Mouse (Mus musculus) right cerebral cortex, postnatal 36 days (tissue): ENCODE measurements around the gene Tmem175.

ENCODE experiments used
- DNase-seq, 2 experiments: peaks; one replicate each; pipeline ENCODE4 v3.0.0; 2022; ENCODE audit warnings: low spot score in 2 of 2, mixed read lengths in 1 of 2

Tmem175 gene

DNA sequence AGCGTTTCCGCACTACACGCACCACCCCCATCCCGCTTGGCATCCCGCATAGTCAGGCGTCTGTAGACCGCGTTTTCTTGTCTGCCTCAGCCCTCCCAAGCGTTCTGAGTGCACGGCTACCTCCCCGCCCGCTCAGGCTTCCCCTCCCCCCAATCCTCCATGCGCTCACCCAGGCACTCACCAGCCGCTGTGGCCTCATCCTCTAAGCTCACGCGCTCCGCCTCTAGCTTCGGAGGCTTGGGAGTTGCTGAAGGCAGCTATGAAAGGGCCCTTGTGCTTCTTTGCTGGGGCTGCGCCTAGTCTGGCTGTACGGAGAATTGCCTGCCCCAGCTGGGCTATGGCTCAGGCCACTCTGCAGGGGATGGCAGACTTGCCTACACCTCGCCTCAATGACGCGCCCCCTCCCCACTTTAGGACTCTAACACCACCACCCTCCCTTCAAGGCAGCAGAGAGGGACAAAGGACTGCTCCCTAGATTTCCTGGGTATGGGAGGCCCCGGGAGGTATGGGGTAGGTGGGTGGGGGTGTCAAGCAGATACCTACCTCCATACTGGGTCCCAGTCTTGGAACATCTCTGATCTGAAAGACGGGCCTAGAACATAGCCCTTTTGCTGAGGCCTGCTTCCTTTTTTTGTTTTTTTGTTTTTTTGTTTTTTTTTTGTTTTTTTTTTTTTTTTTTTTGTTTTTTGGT, 48.2 kb downstream of the Tmem175 start:
- peak; percentile 79 to 82 for DNase-seq

DNA sequence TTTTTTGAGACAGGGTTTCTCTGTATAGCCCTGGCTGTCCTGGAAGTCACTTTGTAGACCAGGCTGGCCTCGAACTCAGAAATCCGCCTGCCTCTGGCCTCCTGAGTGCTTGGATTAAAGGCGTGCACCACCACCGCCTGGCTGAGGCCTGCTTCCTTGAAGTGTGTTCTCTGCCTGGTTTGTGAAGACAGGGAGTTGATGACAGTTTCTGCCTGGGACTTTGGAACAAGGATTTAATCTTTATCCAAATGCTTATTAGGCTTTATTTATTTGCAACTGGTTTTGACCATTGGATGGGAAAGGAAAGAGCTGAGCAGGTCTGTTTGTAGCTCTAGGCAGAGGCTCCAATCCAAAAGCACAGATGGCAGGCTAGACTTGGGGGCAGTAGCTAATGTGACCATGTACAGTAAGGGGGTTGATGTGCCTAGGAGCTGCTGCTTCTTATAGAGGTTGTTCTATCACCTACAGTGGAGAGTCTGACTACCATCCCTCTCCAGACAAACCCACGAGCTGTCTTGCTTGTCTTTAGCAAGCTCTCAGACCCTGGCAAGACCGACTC, 48.8 kb downstream of the Tmem175 start:
- DNase-seq, result no peak

DNA sequence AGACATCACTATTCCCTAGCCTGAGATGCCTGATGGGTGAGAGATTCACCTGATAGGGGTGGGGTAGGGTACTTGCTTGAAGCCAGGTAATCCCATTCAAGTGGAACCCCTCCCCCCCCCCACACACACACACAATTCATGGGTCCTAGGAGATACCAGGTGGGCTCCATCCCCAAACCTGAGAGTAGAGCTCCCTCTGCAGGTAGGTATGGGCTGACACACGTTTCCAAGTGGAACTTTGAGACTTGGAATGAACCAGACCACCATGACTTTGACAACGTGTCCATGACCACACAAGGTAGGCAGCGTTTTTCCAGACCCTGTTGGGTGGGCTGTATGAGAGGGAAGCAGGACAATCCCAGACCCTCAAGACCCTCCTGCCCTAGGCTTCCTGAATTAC, 50.3 kb downstream of the Tmem175 start:
- no peak for DNase-seq

DNA sequence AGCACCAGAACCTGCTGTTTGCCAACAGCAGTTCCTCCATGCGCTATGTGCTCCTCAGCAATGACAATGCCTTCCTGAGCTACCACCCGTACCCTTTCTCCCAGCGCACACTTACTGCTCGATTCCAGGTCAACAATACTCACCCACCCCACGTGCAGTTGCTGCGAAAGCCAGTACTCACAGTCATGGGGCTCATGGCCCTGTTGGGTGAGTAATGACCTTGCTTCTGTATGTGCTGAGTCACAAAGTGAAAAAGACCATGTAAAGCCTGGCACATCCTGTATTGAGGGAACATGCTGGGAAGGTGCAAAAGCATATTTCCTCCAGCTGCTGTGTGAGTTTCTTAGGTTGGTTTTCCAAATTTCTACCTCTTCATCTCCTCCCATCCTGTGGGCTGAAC, 51.3 kb downstream of the Tmem175 start:
- DNase-seq, result no peak

DNA sequence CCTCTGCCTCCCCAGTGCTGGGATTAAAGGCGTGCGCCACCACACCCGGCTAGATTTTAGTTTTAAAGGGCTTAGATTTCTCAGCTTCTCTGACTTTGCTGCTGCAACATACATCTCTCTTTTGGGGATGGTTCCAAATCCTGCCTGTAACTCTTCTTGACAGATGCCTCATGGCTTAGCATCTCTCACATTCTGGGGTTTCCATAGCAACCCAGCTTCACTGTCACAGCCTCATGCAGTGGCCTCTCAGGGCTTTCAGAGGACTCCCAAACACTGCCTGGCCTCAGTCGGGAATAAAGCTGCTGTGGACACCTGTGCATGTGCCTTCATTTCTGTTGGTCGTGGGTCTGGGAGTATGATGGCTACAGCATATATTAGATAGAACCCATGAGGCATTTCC, 59.5 kb downstream of the Tmem175 start:
- DNase-seq, result no peak

DNA sequence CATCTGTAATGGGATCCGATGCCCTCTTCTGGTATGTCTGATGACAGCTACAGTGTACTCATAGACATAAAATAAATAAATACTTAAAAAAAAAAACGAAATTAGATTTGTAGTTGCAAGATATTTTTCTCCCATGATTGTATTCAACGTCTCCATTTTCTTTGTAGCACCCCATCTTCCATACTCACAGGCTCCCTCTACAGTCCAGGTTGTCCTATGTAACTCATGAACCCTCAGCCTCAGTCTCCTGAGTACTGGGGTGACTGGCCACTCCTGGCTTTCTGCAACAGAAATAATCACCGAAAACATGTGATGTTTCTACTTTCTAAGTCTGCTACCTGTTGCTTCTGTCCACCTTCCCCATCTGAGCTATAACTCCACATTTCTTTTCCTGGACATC, 61.6 kb downstream of the Tmem175 start:
- DNase-seq, result no peak

DNA sequence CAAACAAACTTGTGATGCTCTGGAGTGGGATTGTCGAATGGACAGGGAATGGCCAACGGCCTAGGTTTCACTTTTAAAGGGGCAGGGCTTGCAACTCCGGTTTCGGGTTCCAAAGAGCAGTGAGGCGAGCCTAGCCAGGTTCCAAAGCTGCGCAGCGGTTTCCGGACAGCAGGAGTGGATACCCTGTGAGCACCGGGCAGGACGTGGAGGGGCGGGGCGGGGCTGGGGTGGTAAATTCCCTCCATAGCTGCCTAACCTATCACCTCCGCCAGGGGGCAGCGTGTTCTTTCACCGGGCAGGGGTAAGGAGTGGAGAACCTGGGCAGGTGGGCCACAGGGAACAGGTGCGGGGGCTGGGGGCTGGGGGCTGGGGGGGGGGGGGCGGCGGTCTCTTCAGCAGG, 62.7 kb downstream of the Tmem175 start, which contains the start of gene Fgfrl1:
Gene Fgfrl1 (plus strand): TSS at position 112 of the 400 bp plus-strand sequence.
- DNase-seq, result no peak

DNA sequence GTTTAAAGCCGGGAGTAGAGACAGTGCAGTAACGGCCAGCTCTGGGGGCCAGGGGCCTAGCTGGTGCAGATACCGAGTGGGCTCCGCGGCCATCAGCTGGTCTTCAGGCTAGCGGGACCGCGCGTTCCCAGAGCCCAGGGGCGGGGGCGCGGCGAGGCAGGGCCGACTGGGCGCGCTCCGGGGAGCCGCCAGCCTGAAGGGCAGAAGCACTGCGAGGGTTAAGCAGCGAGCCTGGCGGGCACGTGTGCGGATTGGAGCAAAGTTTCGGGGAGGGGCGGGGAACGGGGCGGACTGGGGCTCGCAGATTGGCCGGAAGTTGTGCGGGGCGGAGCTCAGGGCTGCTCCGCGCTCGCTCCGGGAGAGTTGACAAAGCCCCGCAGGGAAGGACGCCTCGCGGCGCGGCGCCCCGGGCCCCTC, 64.3 kb downstream of the Tmem175 start:
- peak; percentile 55 to 56 for DNase-seq

DNA sequence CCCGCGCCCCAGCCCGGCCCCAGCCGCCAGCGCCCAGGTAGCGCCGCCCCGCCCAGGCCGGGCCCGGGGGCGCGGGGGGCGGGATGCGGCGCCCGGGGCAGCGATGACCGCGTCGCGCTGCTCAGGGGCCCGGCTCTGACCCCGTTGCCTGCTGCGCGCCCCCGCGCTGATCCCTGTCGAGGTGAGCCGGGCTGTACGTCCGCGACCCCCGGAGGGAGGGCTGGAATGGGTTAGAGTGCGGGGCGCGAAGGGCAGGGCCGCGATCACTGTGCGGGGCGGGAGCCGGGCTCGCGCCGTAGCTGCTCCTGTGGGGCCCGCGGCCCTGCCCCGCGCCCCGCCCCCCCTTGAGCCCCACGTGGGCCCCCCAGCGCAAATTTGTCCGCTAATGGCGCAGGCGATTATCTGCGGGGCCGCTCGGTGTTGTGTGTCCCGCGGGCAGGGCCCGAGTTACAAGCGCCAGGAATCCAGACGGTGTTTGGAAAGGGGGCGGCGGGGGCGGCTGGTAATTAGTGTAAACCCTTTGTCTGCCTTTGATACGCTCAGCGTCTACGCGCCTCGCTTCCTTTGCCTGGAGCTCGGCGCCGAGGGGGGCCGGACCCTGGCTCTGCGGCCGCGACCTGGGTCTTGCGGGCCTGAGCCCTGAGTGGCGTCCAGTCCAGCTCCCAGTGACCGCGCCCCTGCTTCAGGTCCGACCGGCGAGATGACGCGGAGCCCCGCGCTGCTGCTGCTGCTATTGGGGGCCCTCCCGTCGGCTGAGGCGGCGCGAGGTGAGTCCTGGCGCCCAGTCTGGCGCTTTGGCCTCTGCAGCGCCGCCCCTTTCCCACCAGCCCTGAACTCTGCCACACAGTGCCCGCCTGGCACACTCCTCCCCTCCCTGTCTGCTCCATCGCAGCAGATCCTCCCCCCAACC, 65.0 kb downstream of the Tmem175 start:
- DNase-seq, result no peak

DNA sequence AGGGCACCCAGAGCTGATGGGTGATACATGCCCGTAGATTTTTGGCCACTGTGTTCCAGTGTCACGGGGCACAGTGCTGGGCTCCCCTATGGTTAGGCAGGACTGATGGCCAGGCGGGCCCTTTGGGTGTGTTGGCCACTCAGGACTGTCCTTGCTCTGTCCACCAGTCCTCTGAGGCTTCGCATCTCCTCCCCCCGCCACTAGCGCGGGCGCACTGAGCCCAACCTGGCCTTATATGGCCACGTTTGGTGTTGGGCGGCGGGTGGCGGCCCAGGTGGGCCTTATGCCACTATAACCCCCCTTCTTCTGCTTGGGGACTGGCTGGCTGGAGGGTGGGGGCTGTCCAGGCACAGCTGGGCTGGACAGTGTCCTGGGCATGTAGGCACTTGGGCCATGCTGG, 66.3 kb downstream of the Tmem175 start:
- no peak for DNase-seq

DNA sequence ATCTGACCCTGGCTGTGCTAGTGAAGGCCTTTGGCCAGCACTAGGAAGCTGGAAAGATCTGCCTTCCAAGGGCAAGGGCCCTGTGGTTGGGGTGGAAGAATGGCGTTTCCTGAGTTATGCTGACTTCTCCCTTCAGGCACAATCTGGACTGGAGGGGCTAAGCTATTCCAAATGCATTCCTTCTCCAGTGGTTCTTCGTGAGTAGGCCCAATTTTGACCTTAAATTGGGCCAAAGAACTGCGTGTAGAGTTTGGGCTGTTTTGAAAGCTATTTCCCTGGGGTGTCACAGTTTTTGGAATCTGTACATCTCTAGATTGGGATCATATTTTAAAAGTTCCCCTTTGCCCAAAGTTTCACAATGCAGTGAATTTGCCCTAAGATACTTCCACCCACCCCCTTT, 67.0 kb downstream of the Tmem175 start:
- DNase-seq, result no peak

DNA sequence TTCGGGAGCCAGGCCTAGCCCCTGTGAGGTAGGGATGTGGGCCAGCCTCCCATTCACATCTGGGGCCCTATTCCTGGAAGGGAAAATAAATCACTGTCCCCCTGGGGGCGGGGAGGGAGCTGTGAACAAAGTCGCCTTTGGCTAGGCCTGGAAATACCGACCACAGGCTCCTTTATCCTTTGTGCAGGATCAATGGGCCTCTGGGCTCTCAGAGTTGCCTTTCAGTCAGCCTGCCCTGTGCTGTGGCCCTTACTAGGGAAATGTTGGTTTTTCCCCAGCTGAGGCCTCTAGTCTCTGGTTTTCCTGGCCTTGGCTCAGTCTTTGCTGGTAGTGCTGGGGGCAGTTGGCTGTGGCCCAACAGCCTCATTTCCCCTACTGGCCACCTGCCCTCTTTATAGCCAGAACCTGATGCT, 67.8 kb downstream of the Tmem175 start:
- DNase-seq, result peak; percentile 55 to 60
